Mouse (Mus musculus): ENCODE data around the gene Tmco1.

Gene Tmco1

GRCm38 (mm10) chr1:167283441-167284257 is 24.5 kb upstream of the Tmco1 start:
- DNase-seq (ENCODE audit: low read depth, low spot score) = peak; percentile 57

- DNase-seq (ENCODE audit: low read depth, low spot score) = peak; percentile 51
Measured at GRCm38 (mm10) chr1:167284258-167284836, 23.8 kb upstream of the Tmco1 start.

- peak; percentile 47 for DNase-seq (ENCODE audit: low read depth, low spot score)
Measured at GRCm38 (mm10) chr1:167284837-167285319, 23.3 kb upstream of the Tmco1 start.

GRCm38 (mm10) chr1:167285320-167285355 is 23.0 kb upstream of the Tmco1 start, which contains the start of gene Uck2:
TSS of gene Uck2 (minus strand) at chr1:167285320.
- DNase-seq (ENCODE audit: low read depth, low spot score) = no peak

- no peak for DNase-seq (ENCODE audit: low read depth, low spot score)
Measured at GRCm38 (mm10) chr1:167285356-167285755, 22.8 kb upstream of the Tmco1 start.

- no peak for DNase-seq (ENCODE audit: low read depth, low spot score)
Measured at GRCm38 (mm10) chr1:167287156-167287555, 21.0 kb upstream of the Tmco1 start.

- DNase-seq (ENCODE audit: low read depth, low spot score) = no peak
Measured at GRCm38 (mm10) chr1:167288665-167289538, 19.3 kb upstream of the Tmco1 start.

GRCm38 (mm10) chr1:167289567-167290262 is 18.5 kb upstream of the Tmco1 start:
- DNase-seq (ENCODE audit: low read depth, low spot score) = no peak

GRCm38 (mm10) chr1:167290263-167290592 is 17.9 kb upstream of the Tmco1 start:
- DNase-seq (ENCODE audit: low read depth, low spot score) = no peak

GRCm38 (mm10) chr1:167291610-167292009 is 16.6 kb upstream of the Tmco1 start:
- DNase-seq (ENCODE audit: low read depth, low spot score) = no peak

GRCm38 (mm10) chr1:167292447-167292846 is 15.7 kb upstream of the Tmco1 start:
- no peak for DNase-seq (ENCODE audit: low read depth, low spot score)

- no peak for DNase-seq (ENCODE audit: low read depth, low spot score)
Measured at GRCm38 (mm10) chr1:167295679-167296402, 12.3 kb upstream of the Tmco1 start.

GRCm38 (mm10) chr1:167300122-167300521 is 8.1 kb upstream of the Tmco1 start:
- DNase-seq (ENCODE audit: low read depth, low spot score) = no peak

GRCm38 (mm10) chr1:167305501-167306137 is 2.6 kb upstream of the Tmco1 start:
- no peak for DNase-seq (ENCODE audit: low read depth, low spot score)

- DNase-seq (ENCODE audit: low read depth, low spot score) = no peak
Measured at GRCm38 (mm10) chr1:167306451-167307240, 1.5 kb upstream of the Tmco1 start.

- DNase-seq (ENCODE audit: low read depth, low spot score) = no peak
Measured at GRCm38 (mm10) chr1:167307674-167308073, 504 bp upstream of the Tmco1 start.

GRCm38 (mm10) chr1:167312367-167312766 is 4.2 kb downstream of the Tmco1 start:
- no peak for DNase-seq (ENCODE audit: low read depth, low spot score)

GRCm38 (mm10) chr1:167313220-167313619 is 5.0 kb downstream of the Tmco1 start:
- no peak for DNase-seq (ENCODE audit: low read depth, low spot score)

GRCm38 (mm10) chr1:167321691-167322090 is 13.5 kb downstream of the Tmco1 start:
- no peak for DNase-seq (ENCODE audit: low read depth, low spot score)

GRCm38 (mm10) chr1:167328776-167329175 is 20.6 kb downstream of the Tmco1 start:
- DNase-seq (ENCODE audit: low read depth, low spot score) = no peak
